Mouse (Mus musculus): ENCODE results near the gene Cbr3.

- TF ChIP-seq CTCF (IDR thresholded peaks at IDR 0.05) (no peak), EP300 (IDR thresholded peaks at IDR 0.05) (no peak)
Observed at GRCm38 (mm10) chr16:93717299-93717703, 34.3 kb downstream of the Cbr3 start.
